Mouse (Mus musculus) megakaryocyte, adult 5-6 weeks (primary cell): Measurements from ENCODE around the gene Eif5a. TPM values are rescaled to one million over a fixed set of nuclear protein-coding genes. Genes with fewer than 3 reads are reported as not detected.
"Not testable (repeated sequence)": the region's sequence is repeated elsewhere in the genome, so short reads cannot be mapped to it uniquely, and the experiment has no call there.

Source experiments
- ATAC-seq: 2 replicates; pipeline ENCODE4 v1.8.0; 2016; ENCODE audit warnings: mild to moderate bottlenecking, inconsistent platforms; ENCODE audit not compliant: poor library complexity, severe bottlenecking
- total RNA-seq, 2 experiments: library from RNA; stranded (forward) in 1 of 2; stranded (reverse) in 1 of 2; fragments of 153-499, 151-499 nt in 1 of 2; fragments of 221-1000, 200-1000 nt in 1 of 2; gene quantifications; 2 replicates each; pipeline versions ENCODE4 v1.2.3 to v1.2.4; 2015 to 2017

Eif5a gene
- 575 and 614 TPM in 2 replicates for total RNA-seq (2015)
- total RNA-seq (2017) = 561 and 596 TPM in 2 replicates

DNA sequence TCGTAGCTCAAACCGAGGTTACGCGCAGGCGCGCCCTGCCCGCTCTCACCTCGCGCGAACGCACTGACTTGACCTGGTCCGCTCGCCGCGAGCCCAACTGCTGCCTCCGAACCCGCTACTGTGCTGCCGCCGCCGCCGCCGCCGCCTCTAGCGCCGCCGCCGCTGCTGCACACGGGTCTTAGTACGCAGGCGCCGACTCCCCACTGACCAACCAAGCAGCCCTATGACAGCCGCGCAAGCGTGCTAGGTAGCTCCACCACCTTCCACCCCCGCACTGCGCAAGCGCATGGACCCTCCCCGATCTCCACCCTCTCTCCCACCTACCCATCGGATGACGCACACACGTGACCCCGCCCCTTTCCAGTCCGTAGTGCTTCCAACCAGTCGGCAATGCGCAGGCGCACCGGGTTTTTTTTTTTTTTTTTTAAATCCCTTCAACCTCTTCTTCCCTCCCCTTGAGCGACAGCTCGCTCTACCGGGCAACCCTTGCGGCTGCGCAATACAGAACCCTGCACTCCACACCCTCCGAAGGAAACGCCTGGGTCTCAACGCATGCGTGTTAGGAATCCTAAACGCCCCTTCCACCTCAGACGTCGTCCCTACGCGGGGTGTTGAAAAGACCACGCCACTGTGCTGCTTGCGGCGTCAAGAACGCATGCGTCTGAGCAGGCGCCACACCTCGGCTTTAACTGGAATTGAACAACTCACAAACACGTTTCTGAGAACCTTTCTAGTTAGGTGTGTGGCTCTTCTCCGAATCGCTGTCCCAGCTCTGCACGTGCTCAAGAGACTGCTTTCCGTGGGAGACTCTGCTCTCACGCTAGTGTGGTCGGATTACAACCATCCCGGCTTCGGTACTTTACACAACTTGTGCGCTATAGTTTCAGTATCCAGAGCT is at the start of gene Eif5a:
Gene Eif5a (minus strand): TSS at position 845 of the 898 bp plus-strand sequence.
- ATAC-seq = peak; percentile 80

DNA sequence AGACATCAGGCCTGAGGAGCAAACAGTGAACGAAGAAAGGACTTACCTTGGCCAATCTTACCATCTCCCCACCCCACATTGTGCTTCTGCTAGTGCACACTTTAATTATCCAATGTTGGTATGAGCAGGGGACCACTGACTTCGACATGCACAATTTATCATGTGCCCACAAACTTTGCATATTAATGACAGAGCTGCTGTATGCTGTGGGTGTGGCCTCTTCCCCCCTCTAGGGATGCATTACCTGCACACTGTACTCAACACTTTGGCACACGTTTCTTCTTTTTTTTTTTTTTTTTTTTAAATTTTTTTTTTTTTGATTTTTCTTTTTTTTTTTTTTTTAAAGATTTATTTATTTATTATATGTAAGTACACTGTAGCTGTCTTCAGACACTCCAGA is 49.0 kb upstream of the Eif5a start:
- ATAC-seq = no peak

DNA sequence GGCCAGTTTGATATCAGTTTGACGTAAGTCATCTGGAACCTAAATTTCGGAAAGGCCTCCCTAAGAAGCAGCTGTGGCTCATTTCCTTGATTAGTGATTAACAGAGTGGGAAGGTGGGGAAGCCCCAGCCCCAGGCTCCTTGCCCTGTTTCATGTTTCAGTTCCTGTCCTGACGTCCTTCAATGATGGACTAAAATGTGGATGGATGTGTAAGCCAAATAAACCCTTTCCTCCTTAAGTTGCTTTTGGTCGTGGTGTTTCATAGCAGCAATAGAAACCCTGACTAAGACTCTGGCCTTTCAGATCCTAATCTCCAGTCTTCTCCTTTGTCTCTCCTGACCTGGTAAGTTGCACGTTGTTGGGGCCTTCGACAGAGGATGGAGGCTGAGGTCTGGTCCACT is 48.5 kb upstream of the Eif5a start:
- ATAC-seq = no peak

DNA sequence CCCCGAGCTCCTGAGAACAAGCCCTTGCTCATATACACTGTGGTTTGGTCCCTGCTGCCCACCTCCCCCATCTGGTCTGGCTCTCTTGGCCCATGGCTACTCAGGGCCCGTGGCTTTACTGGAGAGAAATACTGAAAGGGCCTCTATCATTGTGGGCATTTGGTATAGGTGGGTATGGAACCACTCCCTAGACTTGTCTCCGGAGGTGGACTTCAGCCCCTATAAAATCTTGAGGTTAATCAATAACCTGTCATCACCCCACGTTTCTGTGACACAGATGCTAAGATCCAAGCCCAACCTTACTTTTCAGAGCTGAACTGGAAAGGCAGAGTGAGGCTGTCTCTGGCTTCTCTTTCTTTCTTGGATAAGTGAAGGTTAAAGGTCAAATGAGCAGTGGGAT is 47.0 kb upstream of the Eif5a start:
- ATAC-seq = no peak

DNA sequence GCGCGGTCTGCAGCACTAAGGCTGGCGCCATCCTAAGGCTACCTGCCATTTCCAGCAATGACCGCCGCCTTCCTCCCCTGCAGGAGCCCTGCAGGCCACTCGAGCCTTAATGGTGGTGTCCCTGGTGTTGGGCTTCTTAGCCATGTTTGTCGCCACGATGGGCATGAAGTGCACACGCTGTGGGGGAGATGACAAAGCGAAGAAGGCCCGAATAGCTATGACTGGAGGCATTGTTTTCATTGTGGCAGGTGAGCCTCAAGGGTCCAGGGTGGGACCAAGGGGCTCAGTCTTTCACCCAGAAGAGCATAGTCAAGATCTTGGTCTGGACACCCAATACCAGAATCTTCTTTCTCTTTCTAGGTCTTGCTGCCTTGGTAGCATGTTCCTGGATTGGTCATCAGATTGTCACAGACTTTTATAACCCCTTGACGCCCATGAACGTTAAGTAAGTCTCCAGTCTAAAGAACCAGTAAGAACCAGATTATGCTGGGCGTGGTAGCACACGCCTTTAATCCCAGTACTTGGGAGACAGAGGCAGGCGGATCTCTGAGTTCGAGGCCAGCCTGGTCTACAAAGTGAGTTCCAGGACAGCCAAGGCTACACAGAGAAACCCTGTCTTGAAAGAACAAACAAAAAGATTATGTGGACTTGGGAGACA is 45.2 kb upstream of the Eif5a start:
- ATAC-seq = no peak

DNA sequence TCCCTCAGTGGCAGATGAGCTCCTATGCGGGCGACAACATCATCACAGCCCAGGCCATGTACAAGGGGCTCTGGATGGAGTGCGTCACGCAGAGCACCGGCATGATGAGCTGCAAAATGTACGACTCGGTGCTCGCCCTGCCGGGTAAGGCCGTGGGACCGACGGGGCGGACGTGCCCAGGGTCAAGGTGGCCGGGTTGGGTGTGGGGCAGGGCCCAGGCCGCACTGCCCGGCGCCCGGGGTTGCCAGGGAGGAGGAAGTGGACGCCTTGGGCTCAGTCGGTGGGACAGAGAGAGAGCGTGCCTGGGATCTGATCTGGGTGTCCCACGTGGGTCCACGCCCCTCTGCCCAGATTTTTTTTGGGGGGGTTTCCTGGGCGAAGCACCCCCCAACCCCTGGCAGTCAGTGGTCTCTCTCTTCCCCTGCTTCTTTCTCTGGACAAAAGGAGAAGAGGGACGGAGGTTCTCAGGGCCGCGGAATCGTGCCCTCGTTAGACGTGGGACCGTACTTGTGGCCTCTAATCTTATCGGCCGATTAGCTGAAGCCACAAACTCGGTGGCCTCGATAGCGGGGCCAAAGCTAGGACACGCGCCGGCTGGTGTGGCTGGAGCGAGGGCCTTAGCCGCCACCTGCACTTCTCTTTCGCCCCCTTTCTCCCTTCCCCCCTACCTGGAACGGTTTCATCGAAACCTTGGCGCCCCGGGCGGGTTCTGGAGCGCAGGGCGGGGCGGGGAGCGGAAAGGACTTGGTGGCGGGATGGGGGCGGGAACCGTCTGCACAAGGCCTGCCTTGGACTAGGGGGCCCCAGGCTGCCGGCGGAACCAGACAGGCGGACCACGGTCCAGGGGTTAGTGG is 44.5 kb upstream of the Eif5a start:
- peak; percentile 78 for ATAC-seq

DNA sequence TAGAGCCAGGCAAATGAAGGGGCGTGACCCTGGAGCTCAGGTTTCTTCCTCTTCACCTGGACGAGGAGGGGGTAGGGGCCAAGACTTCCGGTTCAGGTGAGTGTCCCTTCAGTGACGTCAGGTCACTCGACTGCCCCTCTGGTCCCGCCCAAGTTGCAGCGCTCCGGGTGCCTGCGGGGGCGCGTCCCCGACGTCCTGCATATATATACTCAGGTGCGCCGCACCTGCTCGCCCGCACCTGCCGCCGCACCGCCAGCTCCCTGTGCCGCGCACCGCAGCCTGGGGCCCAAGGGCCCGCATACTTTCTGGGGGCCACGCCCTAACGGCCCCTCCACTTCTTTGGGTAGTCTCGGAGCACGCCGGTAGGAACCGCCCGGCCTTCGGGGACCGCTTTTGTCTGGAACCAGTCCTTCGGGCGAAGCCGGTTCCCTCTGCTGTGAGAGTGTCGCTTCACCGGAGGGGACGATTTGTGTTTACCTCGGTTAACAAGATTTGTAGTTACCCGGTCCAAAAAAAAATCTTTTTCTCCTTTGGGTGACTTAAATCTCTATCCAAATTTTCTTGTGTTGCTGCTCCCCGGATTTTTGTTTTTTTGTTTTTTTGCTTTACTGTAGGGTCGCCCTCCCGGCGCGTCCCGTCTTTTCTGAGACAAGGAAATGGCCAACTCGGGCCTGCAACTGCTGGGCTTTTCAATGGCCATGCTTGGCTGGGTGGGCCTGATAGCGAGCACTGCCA is 43.7 kb upstream of the Eif5a start:
- ATAC-seq = no peak

DNA sequence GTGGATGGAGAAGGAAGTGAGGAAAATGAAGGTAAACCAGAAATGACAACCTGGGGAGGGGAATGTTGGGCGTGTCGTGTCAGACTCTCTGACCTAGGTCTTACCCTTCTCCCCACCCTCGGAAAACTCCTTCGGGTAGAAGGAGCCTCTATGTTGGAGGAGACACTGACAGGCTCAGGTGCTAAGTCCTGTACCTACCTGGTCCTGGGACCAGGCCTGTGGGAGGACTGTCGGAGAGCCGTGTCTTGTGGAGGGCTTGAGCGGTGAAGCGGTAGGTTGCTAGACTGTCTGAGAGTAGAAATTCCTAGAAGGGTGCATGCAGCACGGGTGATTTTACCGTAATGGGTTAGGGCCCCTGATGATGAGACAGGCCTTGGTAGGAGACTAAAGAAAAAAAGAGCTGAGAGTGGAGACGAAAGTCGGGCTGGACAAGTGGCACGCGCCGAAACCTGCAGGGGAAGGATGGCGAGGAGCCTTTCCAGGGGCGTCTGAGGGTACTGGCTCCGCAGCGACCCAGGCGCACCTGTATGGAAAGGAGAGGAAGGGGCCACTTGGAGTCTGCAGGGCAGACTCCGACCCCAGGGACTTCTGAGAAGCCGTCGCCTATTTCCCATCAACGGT is 43.0 kb upstream of the Eif5a start, which contains the start of gene Cldn7:
Gene Cldn7 (plus strand): TSS at position 130 of the 621 bp plus-strand sequence.
- no peak for ATAC-seq

DNA sequence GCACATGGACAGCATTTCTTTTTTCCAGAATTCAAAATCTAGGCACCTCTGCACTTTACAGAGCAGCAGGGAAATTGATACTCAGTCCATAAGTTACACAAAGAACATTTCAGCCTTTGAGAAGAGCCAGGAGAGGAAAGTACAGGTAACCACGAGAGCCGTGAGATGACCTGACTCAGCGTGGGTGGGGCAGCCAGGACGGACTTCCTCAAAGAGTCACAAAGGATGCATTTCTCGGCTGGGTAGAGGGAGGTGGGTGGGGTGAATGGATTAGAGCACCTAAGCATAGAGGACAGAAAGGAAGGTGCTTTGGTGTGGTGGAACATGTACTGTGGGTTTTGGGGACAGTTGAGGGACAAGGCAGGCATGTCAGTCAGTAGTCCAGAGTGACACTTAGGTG is 40.1 kb upstream of the Eif5a start:
- ATAC-seq = peak; percentile 62

DNA sequence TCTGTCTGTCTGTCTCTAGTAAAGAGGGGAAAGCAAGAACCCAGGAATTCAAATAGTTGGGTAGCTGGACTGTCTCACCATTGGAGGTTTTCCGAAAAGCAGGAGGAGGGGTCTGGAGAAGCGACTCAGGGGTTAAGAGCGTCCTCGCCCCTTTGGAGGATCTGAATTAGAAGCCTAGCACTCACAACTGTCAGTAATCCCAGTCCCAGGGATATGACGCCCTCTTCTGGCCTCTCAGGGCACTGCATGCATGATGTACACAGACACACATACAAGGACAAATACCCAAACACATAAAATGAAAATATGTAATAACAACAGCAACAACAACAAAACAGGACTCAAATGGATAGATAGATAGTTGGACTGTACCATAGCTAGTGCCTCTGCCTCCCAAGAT is 38.9 kb upstream of the Eif5a start:
- ATAC-seq = no peak

DNA sequence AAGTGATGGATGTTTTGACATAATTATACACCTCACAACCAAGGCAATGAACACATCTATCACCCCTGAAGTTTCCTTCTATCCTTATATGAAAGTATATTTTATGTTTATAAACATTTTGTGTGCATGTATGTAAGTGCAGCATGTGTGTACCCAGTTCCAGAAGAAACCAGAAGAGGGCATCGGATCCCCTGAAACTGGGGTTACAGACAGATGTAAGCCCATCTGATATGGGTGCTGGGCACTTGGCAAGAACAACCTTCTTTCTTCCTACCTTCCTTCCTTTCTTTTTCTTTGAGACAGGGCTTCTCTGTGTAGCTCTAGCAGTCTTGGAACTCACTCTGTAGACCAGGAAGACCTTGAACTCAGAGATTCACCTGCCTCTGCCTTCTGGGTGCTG is 34.5 kb upstream of the Eif5a start:
- ATAC-seq = no peak

DNA sequence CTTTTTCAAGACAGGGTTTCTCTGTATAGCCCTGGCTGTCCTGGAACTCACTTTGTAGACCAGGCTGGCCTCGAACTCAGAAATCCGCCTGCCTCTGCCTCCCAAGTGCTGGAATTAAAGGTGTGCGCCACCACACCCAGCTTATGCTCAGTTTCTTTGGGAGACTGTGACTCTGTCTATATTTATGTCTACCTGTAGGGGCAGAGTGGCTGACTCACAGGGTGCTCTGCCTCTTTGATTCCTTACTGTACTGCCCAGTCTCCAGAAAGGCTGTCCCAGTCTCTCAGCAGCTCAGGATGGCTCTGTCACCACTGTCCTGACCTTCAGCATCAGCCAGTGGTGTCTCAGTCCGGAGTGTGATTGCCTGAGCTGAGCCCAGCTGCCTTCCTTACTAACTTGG is 33.9 kb upstream of the Eif5a start:
- ATAC-seq = not testable (repeated sequence)

DNA sequence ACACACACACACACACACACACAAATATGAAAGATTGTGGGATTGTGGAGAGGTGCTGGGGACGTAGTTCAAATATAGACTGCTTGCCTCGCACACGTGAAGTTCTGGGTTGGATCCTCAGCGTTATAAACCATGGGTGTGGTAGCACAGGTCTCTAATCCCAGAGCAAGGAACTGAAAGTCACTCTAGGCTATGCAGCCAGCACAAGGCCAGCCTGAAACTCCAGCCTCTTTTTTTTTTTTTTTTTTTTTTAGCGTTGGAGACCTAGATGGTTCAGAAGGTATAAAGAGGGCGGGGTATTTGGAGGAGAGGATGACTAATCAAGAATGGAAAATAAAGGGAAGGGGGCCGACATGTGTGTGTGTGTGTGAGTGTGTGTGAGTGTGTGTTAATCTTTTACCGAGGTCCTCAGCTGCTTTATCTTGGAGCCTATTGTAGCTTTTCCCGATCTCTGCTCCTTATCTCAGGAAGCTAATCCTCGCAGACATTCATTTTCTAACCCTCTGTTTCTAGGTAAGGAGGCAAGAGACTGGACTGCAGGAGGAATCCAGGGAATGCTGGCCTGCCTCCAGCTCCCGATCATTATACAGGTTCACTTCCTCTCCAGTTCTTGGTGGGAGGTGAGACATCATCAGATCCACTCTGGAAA is 31.6 kb upstream of the Eif5a start:
- ATAC-seq = no peak

DNA sequence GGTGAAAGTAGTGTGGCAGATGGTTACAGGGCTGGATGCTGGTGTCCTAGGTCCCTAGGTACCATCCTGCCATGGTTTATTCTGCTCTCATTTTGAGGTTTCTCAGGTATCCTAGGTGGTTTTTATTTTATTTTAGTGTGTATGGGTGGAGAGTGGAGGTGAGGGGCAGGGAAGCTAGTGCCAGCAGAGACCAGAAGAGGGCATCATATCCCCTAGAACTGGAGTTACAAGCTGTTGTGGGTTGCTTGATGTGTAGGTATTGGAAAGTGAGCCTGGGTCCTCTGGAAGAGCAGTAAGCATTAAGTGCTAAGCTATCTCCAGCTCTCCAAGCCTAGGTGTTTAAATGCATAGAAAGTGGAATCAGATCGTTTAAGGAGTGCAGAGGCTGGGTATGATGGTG is 30.5 kb upstream of the Eif5a start:
- ATAC-seq = no peak

DNA sequence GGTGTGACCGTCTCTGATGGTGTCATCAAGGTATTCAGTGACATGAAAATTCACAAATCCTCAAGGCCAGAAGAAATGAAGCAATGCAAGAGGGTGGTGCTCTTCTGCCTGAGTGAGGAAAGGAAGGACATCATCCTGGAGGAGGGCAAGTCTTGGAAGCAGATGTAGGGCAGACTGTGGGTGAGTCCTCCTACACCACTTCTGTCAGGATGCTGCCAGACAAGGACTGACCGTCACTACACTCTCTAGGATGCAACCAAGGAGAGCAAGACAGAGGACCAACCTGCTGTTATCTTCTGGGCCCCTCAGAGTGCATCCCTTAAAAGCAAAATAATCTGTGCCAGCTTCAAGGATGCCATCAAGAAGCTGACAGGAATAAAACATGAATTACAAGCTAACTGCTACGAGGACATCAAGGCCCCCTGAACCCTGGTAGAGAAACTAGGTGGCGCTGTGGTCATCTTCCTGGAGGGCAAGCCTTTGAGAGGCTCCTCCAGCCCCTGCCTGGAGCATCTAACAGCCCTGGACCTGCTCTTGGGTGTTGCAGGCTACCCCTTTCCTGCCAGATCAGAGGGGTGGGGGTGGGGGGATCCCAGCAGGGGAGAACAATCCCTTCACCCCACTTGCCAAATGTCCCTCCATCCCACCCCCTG is 29.2 kb upstream of the Eif5a start:
- no peak for ATAC-seq

DNA sequence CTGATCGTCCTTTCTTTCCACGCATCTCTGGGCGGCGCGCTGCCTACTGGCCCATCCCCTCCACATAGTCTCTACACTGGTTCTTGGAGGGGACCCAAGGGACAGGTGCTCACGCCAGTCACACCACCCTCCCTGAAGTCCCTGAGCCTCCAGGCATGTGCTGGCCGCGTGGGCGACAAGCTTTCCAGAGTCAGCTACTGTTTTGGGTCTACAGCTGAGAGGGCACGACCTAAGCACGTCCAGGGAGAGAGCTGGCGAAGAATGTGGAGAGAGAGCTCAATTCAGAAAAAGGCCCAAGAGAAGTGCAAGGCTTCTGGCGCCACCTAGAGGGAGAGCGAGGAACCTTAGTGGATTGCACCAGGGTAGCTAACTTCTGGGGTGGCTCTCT is 27.0 kb upstream of the Eif5a start:
- ATAC-seq = peak; percentile 81

DNA sequence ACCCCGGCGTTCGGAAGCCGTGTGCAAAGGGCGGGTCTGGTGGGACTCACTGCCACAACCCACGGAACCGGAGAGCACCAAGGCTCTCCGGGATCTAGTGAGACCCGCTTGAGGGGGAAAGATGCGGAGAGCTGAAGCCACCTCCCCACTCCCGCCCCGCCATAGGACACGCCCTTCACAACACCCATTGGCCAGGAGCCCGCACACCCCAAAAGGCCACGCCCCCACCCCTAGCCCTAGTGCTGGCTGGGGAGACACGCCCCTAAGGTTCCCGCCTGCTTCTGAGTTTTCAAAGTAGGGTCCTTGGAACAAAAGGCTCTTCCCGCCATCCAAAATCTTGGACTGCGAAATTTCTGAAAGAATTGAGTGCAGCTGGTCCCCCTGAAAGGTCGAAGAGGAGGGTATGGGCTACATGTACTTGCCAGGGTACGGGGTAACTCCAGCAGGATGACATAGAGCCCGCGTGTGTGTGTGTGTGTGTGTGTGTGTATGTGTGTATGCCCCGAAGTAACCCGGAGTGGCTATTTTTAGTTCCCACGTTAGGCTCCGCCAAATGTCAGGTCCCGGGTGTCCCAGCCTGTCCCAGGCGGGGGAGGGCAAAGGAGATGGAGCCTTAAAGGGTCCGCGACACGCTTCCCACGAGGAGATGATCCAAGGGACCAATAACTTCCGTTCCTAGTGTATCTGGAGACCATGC is 26.5 kb upstream of the Eif5a start, which contains the start of gene Slc2a4:
Gene Slc2a4 (minus strand): TSS at position 123 of the 697 bp plus-strand sequence.
- peak; percentile 88 for ATAC-seq

DNA sequence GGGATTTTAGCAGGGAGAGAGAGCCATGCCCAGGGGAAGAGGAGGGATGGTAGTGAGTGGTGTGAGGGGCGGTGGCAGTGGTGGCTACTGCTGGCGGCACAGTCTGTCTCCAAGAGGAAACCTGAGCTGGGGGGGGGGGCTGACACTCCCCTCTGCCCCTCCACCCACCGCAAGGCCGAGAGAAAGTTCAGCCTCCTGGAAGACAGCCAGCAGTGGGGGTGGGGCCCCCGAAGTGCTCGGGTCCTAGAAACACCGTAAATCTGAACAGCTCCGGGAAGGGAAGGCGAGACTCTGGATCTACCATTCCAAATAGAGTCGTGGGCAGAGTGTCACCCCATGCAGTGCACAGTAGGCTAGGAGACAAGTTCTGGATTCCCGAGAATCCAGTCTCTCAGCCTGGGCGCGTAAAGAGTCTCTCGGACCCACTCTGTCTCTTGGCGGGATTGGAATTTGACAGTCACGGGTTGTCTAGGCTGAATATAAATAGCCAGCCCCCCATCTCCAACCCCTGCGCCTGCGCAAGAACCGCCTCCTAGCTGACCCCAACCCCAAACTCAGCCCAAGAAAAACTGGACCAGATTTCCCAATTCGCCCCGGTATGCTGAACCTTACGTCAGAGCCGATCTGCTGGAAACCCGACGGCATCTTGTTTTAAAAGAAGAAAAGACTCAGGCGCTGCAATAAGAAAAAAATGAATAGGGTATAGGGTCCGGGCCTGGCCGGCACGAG is 25.7 kb upstream of the Eif5a start:
- ATAC-seq = no peak
